Mouse (Mus musculus): ENCODE measurements at regions not wholly inside any gene's neighbourhood (a gene's known extent, or its start where the extent isn't known, plus 50 kb on each side); places are given as distances from the start of the nearest gene placed in this dataset.
"Not testable (repeated sequence)": the region's sequence is repeated elsewhere in the genome, so short reads cannot be mapped to it uniquely, and the experiment has no call there.

- DNase-seq, result no peak
Observed at GRCm38 (mm10) chr6:95058017-95058416, 59.0 kb upstream of the Kbtbd8 start.

GRCm38 (mm10) chr6:95056222-95056621 lies 60.8 kb upstream of the Kbtbd8 start:
- DNase-seq, result no peak

DNA sequence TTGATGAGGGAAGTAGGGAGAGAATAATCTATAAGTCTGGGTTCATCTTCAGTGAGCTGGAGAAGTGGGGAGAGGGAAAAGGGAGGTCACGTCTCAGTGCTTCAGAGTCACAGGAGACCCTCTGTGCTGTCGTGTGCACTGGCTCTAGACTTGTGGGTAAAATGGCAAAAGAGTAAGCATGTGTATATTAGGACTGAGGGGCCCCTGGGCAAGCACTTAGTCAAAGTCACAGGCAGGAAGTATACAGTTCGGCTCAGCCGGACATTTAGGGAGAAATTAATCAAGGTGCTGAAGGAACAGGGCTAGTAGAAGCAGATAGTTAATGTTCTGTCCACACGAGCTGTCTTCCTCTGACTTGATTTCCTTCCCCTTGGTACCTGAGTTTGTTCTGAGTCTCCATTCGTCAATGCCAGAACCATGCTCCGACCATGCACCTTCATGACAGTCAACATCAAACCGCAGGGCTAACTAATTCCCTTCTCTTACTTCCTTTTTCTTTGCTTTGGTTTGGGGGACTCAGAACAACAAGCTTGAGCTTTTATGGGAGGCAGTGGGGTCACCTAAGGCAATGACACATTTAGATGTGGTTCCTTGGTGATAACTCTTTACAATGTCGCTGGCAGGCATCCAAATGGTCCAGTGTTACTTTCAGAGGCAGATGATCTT lies 63.2 kb upstream of the Kbtbd8 start:
- no peak for DNase-seq

DNA sequence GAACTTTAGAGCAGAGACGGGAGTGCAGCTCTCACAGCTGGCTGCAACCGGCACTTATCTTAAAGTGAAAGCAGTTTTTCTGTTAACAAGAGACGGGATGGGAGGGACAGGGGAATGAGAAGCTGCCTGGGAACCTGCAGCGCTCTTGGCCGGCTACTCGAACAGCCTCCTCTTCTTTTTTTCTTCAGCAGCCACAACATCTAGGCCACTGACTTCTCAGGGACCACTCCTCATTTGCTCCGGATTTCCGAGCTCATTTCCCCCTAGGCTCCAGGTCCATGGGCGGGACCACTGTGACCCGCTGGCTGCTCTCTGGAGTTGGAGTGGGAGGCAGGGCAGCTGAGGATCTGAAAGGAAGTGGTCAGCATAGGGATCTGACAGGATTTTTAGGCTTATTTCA lies 75.7 kb upstream of the Kbtbd8 start:
- DNase-seq, result not testable (repeated sequence)

- no peak for DNase-seq
Observed at GRCm38 (mm10) chr6:95024239-95024638, 92.8 kb upstream of the Kbtbd8 start.

- no peak for DNase-seq
Observed at GRCm38 (mm10) chr6:95021724-95022123, 95.3 kb upstream of the Kbtbd8 start.

GRCm38 (mm10) chr6:95017911-95018310 lies 99.1 kb upstream of the Kbtbd8 start:
- no peak for DNase-seq

DNA sequence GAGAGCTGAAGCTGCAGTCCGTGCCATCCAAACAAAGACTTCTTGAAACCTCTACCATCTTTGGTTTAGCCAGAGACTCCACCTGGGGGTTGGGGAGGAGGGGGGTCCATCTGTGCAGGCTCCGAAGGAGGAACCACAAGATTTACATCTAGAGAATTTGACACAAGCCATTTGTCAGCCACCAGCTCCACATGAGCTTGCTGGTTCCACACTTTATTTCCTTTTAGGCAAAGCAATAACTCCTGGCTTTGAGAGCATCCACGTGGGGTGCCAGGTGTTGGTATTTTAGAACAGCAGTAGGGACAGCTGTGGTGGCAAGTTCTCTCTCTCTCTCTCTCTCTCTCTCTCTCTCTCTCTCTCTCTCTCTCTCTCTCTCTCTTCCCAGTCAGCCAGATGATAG lies 99.6 kb upstream of the Kbtbd8 start:
- DNase-seq, result no peak

DNA sequence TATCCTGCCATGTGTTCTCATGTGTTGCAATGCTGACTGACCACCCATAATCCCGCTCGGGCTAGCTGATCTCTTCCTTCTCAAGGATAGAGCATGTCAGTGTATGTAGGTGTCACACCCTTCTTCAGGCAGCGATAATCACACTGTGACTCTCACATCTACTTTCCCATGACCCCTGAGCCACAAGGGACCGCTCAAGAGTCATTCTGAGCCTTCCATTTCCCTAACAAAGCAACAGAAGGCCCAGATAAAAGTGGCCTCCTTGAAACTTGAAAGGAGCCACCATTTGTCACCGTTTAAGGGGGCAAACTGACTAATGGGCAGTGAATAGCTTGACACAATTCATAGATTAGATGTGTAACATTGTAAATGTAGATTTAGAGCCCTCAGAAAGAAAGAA lies 103.9 kb upstream of the Kbtbd8 start:
- DNase-seq, result no peak

DNA sequence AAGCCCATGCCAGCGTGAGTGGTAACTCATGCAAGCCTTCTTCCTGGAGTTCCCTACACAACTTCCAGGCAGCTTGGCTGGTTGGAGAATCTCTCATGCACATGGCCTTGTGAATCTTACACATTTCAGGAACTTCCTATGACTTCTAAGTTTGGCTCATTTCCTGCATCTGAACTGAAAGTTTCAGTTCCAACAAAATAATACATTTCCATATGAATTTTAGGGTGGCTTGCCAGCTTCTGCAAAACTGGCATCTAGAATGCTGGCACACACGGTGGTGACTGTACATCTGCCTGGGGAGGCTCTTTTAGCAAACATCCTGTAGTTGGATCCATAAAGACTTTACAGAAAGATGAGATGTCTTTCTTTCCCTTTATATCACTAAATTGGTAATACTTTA lies 110.6 kb upstream of the Kbtbd8 start:
- DNase-seq, result peak; percentile 8

DNA sequence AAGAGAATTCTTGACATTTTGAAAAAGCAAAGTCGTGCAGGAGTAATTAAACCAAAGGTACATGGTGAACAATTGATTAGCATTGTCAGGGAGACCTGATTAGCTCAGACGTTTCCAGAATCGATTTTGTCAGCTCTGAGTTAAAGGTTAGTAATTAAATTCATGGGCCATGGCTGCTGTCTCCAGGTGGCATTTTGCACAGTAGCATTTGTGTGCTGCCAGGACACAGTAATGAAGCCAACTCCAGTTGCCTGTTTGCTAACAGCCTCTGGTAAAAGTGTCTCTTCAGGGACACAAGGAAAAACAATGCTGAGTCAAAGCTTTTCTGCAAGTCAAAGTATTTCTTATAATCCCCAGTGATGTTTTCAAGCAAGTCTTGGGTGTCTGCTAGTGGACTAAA lies 113.3 kb upstream of the Kbtbd8 start:
- DNase-seq, result no peak

GRCm38 (mm10) chr6:94999562-94999961 lies 117.5 kb upstream of the Kbtbd8 start:
- DNase-seq, result no peak

- no peak for DNase-seq
Observed at GRCm38 (mm10) chr6:94999002-94999401, 118.0 kb upstream of the Kbtbd8 start.

GRCm38 (mm10) chr6:94998371-94998770 lies 118.7 kb upstream of the Kbtbd8 start:
- no peak for DNase-seq

GRCm38 (mm10) chr6:94994376-94994775 lies 122.7 kb upstream of the Kbtbd8 start:
- no peak for DNase-seq

DNA sequence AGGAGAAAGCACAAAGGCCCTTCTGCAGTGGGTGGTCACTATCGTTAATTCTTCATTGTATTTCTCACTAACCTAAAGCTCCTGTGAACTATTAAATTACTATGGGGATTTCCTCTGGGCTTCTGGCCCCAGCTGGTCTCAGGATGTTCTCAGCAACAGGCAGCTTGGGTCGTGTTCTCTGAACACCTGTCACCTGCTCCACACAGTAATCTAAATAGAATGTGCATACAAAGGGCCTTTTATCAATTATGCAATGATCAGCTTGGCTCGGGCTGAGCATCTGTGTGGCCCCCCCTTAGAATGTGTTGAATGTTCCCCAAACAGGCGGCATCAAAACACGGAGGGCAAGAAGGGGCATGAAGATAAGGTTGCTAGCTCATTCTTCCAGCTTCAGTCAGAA lies 129.6 kb upstream of the Kbtbd8 start:
- no peak for DNase-seq

- no peak for DNase-seq
Observed at GRCm38 (mm10) chr6:94986346-94986745, 130.7 kb upstream of the Kbtbd8 start.

- no peak for DNase-seq
Observed at GRCm38 (mm10) chr6:94984411-94984895, 132.6 kb upstream of the Kbtbd8 start.

GRCm38 (mm10) chr6:94968683-94969082 lies 148.4 kb upstream of the Kbtbd8 start:
- DNase-seq, result no peak

DNA sequence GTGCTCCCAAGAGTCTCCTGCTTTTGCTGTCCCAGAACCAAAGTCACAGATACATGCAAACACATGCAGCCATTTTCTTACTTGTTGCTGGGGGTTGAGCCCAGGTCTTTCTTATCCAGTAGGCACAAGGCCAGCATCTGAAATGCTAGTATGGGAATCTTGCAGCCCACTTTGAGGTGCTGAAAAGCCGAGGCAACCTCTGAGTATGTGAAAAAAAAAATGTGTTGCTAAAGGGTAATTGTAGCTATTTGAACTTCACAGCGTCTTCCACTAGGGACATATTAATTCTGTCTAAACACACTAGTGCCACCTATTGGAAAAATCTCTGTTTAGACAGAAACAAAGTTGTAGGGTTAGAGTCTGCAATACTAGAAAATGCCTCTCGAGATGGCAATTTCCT lies 150.1 kb upstream of the Kbtbd8 start:
- DNase-seq, result no peak

- no peak for DNase-seq
Observed at GRCm38 (mm10) chr6:94963204-94963603, 153.8 kb upstream of the Kbtbd8 start.

- no peak for DNase-seq
Observed at GRCm38 (mm10) chr6:94962411-94963087, 154.5 kb upstream of the Kbtbd8 start.

GRCm38 (mm10) chr6:94961821-94962220 lies 155.2 kb upstream of the Kbtbd8 start:
- no peak for DNase-seq

- DNase-seq, result no peak
Observed at GRCm38 (mm10) chr6:94957990-94958389, 159.1 kb upstream of the Kbtbd8 start.

GRCm38 (mm10) chr6:94957172-94957668 lies 159.8 kb upstream of the Kbtbd8 start:
- DNase-seq, result no peak

Measured in right cerebral cortex, postnatal 25 days (tissue).